Mouse (Mus musculus) megakaryocyte-erythroid progenitor cell, adult 5-6 weeks (primary cell): ENCODE data around the gene Dmxl2. TPM values are rescaled to one million over a fixed set of nuclear protein-coding genes. Genes with fewer than 3 reads are reported as not detected.

ENCODE experiments used
- ATAC-seq: replicated peaks from 2 replicates; pipeline ENCODE4 v1.8.0; 2016; ENCODE audit warnings: mild to moderate bottlenecking, inconsistent platforms; ENCODE audit not compliant: severe bottlenecking, poor library complexity, low FRiP score, low TSS enrichment
- total RNA-seq, 2 experiments: library from RNA; stranded (forward) in 1 of 2; stranded (reverse) in 1 of 2; fragments of 200-1000, 215-1000 nt in 1 of 2; fragments of >200 nt in 1 of 2; fragmentation: Nextera tagmentation in 1 of 2; gene quantifications; 2 replicates each; pipeline ENCODE4 v1.2.3; 2014 to 2017

Gene Dmxl2
- total RNA-seq (2014; fragmentation: Nextera tagmentation) (0.26 and 4.0 TPM in 2 replicates), total RNA-seq (2017) (0.91 and 2.6 TPM in 2 replicates)

- ATAC-seq = peak; percentile 62
These were observed at the start of gene Dmxl2 for GRCm38 (mm10) chr9:54501453-54502110. Gene Dmxl2, minus strand, starts transcription at chr9:54501626.

- ATAC-seq = no peak
These were observed 48.0 kb upstream of the Dmxl2 start for GRCm38 (mm10) chr9:54549433-54549832.

DNA sequence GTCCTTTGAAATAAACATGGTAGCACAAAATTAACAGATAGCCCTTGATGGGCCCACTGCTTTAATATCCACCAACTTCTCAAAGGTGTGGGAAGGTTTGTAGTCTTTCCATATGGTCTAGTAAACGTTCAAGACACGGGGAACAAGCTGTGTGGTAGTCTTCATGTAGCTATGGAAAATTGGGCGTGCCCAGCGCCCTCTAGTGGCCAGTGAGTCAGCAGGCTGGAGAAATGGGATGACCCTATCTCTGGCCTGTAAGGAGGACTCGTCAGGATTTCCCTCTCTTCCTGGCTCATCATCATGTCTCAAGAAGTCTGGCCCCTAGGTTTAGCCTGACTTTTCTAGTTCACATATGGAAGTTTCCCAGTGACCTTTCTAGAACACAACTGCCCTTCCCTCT is 46.1 kb upstream of the Dmxl2 start:
- ATAC-seq = peak; percentile 68; the same call in 1 of the 2 replicates

DNA sequence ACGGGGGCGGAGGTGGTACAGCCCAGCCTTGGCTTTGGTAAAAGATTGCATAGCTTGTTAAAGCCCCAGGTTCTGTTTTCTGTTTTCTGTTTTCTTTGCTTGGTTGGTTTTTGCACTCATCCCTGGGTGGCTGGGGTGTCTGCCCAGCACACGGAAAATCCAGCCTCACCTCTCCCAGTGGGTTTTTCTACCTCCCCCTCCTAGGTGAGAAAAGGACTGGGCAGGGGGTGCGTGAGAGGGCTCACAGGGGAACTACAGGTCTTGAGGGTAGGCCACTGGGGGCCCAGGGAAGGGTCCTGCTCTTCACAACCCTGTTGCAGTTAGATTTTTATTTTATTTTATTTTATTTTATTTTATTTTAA is 43.5 kb upstream of the Dmxl2 start:
- ATAC-seq = no peak

- ATAC-seq = no peak
These were observed 43.0 kb upstream of the Dmxl2 start for GRCm38 (mm10) chr9:54544212-54544953.

DNA sequence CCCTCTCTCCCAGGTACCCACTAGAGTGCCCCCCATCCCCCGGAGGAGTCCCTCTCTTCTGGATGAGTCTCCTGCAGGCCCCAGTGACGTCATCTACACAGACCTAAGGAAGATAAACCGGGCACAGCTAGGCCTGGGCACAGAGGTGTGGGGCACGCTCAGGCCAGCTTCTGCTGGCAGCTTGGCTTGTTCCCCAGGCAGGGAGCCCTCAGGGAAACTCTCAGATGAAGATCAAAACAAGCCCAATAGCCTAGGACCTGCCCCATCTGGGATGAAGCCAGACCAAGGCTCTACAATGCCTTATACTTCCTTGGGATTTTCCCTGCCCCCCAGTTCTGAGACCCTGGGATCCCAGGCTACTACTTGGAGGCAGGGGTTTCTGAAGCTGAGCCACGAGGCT is 39.4 kb upstream of the Dmxl2 start:
- ATAC-seq = no peak

DNA sequence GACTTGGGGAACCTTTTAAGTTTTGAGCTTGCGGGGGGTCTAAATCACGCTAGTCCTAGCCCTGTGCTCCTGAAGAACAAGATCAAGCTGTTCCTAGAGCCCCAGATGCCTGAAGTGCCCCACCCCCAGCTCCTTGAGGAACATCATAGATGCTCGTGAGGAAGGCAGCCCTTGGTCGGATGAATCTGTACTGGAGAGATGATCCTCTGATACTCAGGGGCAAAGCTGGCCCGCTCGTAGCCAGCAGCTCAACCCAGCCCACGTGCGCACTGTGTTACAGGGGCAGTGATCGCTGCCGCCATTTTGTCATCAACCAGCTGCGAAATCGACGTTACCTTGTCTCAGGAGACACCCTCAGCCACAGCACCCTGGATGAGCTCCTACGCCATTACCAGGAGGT is 37.3 kb upstream of the Dmxl2 start, which contains the start of gene Sh2d7:
Sh2d7 (plus strand) TSS at position 301 of the 400 bp plus-strand sequence.
- ATAC-seq = no peak

GRCm38 (mm10) chr9:54538244-54538643 is 36.8 kb upstream of the Dmxl2 start:
- no peak for ATAC-seq

- ATAC-seq = no peak
These were observed 36.1 kb upstream of the Dmxl2 start for GRCm38 (mm10) chr9:54537480-54537879.

DNA sequence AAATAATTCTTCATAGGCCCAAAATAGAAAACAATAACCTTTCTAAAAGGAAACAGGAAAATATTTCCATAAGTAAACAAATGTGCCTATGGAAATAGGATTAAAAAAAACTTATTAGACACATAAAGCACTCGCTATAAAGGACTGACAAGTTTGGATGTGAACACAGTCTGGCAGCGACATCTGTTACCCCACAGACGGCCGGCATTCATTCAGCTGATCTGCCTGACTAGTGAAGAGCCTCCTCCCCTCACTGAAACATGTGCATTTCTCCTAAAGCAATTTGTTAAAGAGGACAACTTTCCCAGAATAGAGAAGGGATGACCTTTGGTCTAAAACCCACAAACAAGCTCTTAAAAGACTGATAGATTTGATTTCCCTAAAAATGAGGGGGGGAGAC is 35.6 kb upstream of the Dmxl2 start:
- ATAC-seq = no peak

GRCm38 (mm10) chr9:54536236-54536635 is 34.8 kb upstream of the Dmxl2 start:
- no peak for ATAC-seq

- peak; percentile 45; the same call in 1 of the 2 replicates for ATAC-seq
These were observed 32.5 kb upstream of the Dmxl2 start for GRCm38 (mm10) chr9:54533975-54534374.

DNA sequence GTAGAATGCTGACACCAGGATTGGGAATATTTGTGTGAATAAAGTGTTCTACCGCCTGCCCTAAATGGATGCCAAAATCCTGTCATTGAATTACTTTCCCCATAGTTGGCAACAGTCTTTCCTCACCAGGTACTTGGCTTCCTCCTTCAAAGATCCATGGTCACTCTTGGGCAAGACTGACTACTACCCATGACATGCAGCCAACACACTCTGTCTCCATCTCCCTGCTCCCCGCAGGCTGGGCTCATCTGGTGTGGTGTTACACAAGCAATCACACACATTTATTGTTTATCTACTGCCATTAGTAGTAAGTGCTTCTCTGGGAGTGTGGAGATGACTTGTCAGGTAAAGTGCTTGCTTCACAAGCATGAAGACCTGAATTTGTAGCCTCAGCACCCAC is 31.5 kb upstream of the Dmxl2 start:
- ATAC-seq = no peak

DNA sequence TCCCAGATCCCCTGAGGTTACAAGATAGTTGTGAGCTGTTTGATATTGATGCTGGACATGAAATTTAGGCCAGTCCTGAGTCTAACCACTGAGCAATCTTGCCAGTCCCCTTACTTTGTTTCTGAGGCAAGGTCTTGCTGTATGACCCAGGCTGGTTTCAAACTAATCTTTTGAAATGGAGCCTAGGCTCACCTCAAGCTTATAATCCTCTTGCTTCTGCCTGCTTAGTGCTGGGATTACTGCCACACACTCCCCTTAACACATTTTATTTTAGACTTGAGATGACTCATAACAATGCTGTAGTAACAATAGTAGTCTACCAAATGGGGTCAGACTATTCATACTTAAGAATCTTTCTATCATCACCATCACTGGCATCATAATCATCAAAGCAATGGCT is 30.0 kb upstream of the Dmxl2 start:
- no peak for ATAC-seq

GRCm38 (mm10) chr9:54530836-54531235 is 29.4 kb upstream of the Dmxl2 start:
- ATAC-seq = no peak

GRCm38 (mm10) chr9:54529950-54530349 is 28.5 kb upstream of the Dmxl2 start:
- no peak for ATAC-seq

GRCm38 (mm10) chr9:54527694-54528093 is 26.3 kb upstream of the Dmxl2 start:
- no peak for ATAC-seq

GRCm38 (mm10) chr9:54520286-54520685 is 18.9 kb upstream of the Dmxl2 start:
- ATAC-seq = no peak

GRCm38 (mm10) chr9:54518921-54519320 is 17.5 kb upstream of the Dmxl2 start:
- no peak for ATAC-seq

GRCm38 (mm10) chr9:54515991-54516390 is 14.6 kb upstream of the Dmxl2 start:
- no peak for ATAC-seq

GRCm38 (mm10) chr9:54502873-54503272 is 1.4 kb upstream of the Dmxl2 start:
- ATAC-seq = no peak
